Mouse (Mus musculus): ENCODE data around the gene Myt1.

Gene Myt1

GRCm38 (mm10) chr2:181763006-181763830 is at the start of gene Myt1:
Myt1 (plus strand) TSS chr2:181763332.
- DNase-seq (ENCODE audit: low read depth), result no peak

GRCm38 (mm10) chr2:181713749-181714148 is 49.4 kb upstream of the Myt1 start:
- DNase-seq (ENCODE audit: low read depth), result no peak

DNA sequence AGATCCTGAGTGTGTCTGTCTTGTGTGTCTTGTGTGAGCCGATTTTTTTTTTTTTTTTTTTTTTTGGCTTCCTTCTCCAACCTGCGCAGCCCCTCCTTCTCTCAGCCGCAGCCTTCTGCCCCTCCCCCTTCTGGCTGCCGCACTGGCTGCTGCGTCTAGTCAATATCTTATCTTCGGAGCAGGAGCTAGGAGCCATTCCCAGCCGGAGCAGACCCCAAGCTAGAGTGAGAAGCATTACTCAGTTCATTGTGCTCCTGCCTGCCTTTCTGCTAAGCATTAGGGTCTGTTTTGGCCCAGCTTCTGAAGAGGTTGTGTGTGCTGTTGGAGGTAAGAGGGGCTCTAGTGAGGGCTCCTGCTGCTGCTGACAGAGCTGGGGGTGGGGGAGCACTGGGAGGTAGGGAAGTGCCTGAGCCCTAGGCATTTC is 48.2 kb upstream of the Myt1 start, which contains the start of gene Oprl1:
Gene Oprl1, plus strand, starts transcription at position 114 of the 424 bp plus-strand sequence.
- DNase-seq (ENCODE audit: low read depth), result no peak

DNA sequence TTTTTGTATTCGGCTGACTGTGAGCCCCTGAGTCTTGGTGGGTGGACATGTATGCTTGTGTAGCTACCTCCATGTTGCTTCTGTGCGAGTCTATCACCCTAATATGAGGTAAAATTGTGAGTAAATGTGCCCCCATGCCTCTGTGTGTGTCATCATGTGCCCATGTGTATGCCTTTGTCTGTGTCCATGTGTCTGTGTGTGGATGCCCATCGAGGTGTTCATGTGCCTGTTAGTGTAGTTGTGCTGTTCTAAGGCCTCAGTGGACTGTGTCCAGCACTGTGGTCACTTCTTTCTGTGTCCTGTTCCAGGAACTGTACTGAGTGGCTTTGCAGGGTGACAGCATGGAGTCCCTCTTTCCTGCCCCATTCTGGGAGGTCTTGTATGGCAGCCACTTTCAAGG is 47.8 kb upstream of the Myt1 start:
- no peak for DNase-seq (ENCODE audit: low read depth)

- DNase-seq (ENCODE audit: low read depth), result no peak
These were observed 46.1 kb upstream of the Myt1 start for GRCm38 (mm10) chr2:181716991-181717390.

DNA sequence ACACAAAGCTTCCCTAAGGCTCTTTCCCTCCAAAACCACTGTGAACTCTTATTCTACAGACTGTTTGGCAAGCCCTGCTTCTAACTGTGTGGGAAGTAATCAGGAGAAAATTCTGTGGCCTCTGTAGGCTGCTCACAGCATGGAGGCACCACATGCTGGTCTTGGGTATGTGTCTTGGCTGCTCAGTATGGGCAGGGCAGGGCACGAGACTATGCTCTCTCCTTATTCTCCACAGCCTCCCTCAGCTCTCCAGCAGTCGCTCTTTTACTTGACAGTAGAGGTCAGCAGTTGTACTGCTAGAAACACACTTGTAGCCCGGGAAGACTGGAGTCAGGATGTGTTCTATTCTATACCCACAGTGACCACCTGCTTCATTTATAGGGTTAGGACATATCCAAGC is 43.1 kb upstream of the Myt1 start:
- DNase-seq (ENCODE audit: low read depth), result no peak

DNA sequence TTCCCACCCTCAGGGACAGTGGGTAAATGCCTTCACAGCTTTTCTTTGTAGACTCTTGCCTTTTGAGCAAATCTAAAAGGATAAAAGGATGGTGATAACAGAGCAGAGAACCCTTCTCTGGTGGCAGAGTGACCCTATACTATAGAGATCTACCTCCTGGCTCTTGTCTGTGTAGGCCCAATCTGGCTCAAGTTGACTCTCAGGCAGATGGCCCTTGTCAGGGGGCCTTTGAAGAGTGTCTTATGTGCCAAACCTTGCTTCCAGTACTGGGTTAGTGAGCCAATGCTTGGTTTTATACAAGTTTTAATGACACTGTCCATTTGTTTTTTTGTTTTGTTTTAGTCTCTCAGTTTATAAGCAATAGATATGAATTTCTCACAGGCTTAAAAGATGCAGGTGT is 41.9 kb upstream of the Myt1 start:
- DNase-seq (ENCODE audit: low read depth), result no peak

DNA sequence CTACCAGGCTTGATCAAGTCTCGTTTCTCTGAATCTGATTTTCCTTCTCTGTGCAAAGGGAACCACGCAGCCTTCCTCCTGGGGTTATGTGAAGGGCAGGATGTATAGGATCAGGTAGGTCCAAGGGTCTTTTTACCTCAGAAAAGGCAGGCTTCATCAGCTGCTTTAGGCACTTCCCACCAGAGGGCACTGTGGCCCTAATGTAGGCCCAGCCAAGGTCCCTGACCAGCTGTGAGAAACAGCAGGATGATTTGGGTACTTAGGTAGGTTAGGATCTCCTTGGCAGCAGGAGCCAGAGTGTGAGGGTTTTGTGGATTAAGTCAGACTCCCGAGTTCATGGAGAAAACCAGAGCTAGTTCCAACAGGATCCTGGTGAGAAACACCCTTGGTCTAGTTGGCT is 40.9 kb upstream of the Myt1 start:
- DNase-seq (ENCODE audit: low read depth), result peak; percentile 74

GRCm38 (mm10) chr2:181727659-181728262 is 35.4 kb upstream of the Myt1 start:
- DNase-seq (ENCODE audit: low read depth), result no peak

DNA sequence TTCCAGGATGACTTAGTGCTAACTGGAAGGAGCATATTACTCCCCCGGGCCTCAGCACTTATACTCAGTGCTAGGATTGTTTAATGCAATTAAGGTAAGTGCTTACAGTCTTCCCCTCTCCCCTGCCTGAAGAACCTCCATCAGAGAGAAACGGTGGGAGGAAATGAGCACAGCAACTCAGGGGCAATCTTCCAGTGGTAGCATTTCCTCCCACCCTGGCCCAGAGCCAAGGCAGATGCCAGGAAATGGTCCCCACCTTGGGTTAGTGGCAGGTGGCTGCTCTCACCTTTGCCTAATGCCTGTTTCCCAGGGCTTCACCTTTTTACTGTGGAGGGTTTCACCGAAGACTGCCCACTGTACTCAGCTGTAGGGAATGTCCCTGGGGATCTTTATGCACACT is 33.1 kb upstream of the Myt1 start:
- no peak for DNase-seq (ENCODE audit: low read depth)

DNA sequence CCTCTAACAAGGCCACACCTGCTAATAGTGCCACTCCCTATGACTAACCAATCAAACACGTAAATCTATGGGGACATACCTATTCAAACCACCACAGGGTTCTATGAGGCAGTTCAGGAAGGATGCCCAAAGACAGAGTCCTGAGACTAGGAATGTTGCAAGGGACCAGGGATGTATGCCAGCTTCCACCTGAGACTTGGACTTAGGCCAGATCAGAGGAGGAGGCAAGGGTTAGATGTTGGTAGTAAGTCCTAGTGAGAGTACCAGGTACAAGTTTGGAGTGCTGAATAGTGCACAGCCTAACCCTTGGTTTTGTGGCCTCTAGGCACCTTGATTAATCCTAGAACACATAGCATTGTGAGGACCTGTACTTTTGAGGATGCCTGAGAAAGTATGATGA is 10.5 kb upstream of the Myt1 start:
- no peak for DNase-seq (ENCODE audit: low read depth)

DNA sequence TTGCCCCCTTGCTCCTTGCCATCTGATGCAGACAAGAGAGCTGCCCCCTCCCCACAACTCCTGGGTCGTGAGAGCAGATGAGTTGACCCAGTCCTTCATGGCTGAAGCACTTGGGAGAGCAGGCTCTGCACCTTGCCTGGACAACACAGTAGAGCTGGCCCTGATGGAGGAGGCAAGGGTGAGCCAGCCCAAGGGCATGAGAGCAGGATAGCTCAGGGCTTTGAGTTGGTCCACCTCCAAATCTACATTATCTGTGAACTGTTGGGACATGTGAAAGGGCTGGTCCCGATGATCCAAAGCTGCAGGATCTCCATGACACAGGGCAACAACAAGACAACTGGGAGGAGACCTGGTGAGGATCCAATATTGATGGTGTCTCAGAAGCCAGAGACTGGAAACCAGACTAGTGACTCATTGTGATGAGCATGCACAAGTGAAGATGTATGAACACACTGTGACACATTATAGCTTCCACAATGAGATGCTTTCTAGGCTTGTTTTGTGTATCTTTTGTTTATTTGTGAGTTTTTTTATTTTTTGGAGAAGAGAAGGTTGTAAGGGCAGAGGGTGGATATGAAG is 4.9 kb upstream of the Myt1 start:
- no peak for DNase-seq (ENCODE audit: low read depth)

DNA sequence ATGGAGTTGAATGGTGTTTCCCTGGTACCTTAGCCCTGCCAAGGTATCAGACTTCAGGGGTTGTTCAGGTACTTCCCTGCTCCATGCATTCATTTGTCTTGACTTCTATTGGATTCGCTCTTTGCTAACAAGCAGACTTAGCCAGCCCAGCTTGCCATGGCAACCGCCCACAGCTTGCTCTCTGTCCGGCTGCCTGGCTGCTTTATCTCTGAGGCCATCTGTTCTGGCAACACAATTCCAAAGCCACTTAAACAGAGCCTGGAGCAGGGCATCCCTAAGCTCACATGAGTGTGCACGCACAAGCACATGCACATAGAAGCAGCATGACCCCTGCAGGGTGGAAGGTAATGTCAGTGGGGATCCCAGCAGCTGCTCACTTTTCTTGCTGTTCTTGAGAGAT is 4.1 kb upstream of the Myt1 start:
- peak; percentile 7 for DNase-seq (ENCODE audit: low read depth)

- no peak for DNase-seq (ENCODE audit: low read depth)
These were observed 875 bp downstream of the Myt1 start for GRCm38 (mm10) chr2:181763886-181764527.

DNA sequence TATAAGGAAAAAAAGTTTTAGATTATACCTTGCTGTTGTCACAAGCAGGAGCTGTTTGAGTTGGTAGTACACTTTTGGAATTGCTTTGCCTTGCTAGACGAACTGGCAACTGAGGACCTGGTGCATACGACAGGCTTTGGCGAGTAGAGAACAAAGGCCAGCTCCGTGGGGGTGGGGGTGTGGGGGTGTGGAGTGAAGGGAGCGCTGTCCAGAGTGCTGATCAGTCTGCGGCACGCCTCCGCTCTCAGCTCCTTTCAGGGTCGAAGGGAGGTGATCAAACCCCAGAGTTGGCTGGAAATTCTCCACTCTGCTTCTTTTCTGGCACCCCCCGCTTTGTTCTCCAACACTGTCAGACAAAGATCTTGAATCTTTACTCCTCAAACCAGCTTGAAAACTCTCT is 1.5 kb downstream of the Myt1 start:
- peak; percentile 48 for DNase-seq (ENCODE audit: low read depth)

DNA sequence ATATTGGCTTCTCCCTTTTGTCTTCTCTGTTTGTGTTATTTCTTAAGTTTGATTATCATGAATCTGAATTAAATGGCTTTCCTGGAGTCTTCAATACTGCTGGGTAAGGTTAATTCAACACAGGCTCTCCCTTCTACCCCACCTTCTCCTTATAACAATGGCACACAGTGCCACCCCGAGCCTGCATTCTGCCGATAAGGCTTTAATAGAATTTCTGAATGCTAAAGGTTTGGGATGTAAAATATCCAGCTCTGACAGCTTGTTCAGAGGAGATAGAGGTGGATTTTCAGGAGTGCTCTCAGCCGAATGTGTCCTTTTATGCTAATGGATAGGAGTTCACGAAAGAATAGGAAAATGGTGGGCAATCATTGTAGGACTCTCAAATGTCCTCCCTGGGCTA is 2.1 kb downstream of the Myt1 start:
- DNase-seq (ENCODE audit: low read depth), result no peak

DNA sequence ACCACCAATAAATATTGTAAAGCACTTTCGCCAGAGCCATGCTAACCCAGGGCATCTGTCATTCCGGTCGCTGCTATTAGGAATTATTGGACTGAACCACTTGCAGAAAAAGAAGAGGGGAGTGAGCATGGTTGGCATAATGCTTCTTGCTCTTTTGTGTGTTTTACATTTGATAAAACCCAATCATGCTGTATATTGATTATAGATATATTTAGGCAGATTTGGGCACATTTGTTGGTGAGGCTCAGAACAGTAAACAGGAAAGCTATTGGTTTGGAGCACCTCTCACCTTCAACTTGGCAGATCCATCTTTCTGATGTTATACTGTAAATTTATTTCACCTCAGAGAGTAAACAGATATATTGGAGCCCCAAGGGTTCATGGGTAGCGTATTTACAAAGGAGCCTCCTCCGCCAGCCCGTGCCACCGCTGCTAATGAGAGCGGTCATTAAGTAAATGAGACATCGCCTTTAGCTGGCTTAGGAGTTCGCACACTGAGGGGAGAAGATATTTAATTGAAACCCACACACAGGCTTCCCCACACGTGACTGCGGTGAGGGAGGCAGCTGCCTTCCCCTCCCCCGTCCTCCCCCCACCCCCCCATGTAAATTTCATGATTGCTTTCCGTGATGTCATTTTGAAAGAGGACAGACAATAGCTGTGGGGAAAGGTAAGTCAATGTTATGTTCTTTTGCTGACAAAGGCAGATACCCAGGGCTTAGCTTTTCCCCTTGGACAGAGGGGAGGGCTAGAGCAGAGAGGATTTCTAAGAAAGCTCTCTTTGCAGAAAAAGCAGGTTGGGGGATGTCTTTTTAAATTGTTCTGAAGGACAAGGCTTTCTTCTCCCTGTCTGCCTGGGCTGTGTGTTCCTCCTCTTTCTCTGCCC is 3.8 kb downstream of the Myt1 start:
- DNase-seq (ENCODE audit: low read depth), result no peak

- DNase-seq (ENCODE audit: low read depth), result no peak
These were observed 5.3 kb downstream of the Myt1 start for GRCm38 (mm10) chr2:181768451-181768850.

DNA sequence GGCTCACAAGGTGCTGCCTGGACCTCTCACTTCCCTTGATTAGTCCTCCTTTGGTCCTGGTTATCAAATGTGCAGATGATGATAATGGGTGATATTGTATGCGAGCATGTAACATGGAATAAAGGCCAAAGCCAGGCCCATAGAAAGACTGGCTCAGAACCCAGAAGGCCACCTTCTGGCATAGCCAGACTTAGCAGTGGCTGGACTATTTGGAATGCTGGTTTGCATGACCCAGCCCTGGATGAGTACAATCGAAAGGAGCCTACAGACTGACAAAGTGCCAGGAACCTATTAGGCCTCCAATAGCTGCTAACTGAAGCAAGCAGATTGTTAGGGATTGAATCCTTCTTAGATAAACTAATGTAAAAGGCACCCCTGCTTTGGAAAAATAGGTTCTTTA is 6.3 kb downstream of the Myt1 start:
- DNase-seq (ENCODE audit: low read depth), result no peak

- DNase-seq (ENCODE audit: low read depth), result no peak
These were observed 10.1 kb downstream of the Myt1 start for GRCm38 (mm10) chr2:181773203-181773602.

DNA sequence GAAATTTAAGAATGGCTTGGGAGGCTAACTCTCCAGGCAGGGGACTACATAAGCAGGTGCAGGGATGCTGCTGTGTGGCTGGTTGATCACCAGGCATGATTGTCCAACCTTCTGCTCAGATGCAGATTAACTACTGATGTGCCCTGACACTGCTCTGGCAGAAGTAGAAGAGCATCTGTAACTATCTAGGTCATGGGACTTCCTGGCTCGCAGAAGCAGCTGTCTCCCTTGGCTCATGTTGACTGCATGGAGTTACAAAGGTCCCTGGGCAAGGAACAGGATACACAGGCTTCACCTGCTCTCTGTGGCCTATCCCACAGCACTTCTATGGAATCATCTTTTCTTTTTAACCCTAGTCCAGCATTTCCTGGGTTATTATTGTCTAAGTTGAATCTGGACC is 12.7 kb downstream of the Myt1 start:
- no peak for DNase-seq (ENCODE audit: low read depth)

DNA sequence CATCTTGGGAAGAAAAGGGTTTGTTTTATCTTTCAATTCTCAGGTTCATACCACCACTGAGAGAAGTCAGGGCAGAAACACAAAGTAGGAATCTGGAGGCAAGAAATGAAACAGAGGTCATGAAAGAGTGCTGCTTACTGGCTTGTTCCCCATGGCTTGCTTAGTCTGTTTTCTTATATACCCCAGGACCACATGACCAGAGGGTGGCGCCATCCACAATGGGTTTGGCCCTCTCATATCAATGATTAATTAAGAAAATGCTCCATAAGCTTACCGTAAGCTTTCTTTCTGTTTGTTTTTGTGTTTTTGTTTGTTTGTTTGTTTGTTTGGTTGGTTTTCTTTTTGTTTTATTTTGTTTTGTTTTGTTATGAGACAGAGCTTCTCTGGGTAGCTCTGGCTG is 14.6 kb downstream of the Myt1 start:
- DNase-seq (ENCODE audit: low read depth), result peak; percentile 36

Measured in NIH3T3 (cell line).